ENCODE assay signal across 9 mouse cellular contexts in the genomic region with DNA sequence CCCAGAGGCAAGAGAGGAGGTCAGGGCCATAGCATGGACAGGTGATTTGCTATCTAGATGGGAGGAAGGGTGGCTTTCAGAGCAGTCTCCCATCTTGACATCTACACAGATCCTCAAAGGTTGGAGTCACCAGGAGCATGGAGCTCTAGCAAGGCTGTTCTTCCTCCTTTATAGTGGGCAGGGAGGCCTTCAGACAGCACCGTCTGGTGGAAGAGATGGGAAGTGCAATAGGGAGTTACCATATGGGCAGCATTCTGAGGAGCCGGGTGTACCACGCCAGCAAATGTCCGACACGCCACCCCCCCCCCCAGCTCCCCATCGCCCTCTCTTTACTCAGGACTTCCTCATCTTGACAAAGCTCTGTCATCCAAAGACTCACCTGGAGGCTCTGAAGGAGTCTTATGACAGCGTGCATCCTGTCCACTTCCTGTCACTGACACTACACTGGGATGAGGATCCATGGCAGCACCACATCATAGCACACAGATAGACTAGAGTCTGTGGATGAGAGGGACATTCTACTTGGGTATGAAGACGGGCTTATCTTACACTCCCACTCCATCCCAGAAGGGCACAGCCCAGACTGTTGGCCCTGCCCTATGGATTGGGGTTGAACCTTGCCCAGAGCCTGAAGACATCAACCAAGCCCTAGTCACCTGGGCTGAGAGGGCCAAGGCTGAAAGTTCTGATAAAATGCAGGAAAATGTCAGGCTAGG. TPM values are rescaled to one million over a fixed set of nuclear protein-coding genes. Genes with fewer than 3 reads are reported as not detected.
A peak's percentile ranks its signal among the peaks of the same experiment; 100 is the strongest.
DNase-seq lines count a peak whose midpoint lies in the region; ATAC-seq and TF ChIP-seq lines count a peak whose summit lies in the region.
"Had no signal": no experiment of that assay in that cellular context is flagged by ENCODE, and none has a peak within 500 bp of the region (broad histone marks: within the 10 kb centered on the region; RNA-seq: fewer than 3 reads in every experiment).

No protein-coding gene starts in this region.

- 0 out of 2 replicates have a peak, but pooled peaks cover 5% of the 10 kb centered on the region for H3K27me3 ChIP-seq in intestine, postnatal 0 days (replicated peaks; ENCODE audit: control insufficient read depth, insufficient read depth, low read length)
- H3K27me3 ChIP-seq in limb, embryonic 10.5 days (ENCODE audit: low read depth, poor library complexity, severe bottlenecking), result peaks cover 48% of the 10 kb centered on the region
- H3K27me3 ChIP-seq in midbrain, embryonic 14.5 days (ENCODE audit: control insufficient read depth, insufficient read depth, low read length), result no peaks in the 10 kb centered on the region

- peak; percentile 46 for ATAC-seq in intestine, postnatal 0 days
- no peak for ATAC-seq in midbrain, embryonic 14.5 days (ENCODE audit: low FRiP score, low TSS enrichment)
- no peak for ATAC-seq in inflammation-experienced regulatory T-cells, adult 6 months

- no peaks in the 10 kb centered on the region for H3K36me3 ChIP-seq in intestine, postnatal 0 days (ENCODE audit: control insufficient read depth, insufficient read depth)
- H3K36me3 ChIP-seq in limb, embryonic 10.5 days, result no peaks in the 10 kb centered on the region
- H3K36me3 ChIP-seq in midbrain, embryonic 14.5 days (ENCODE audit: control insufficient read depth, insufficient read depth, low read length), result no peaks in the 10 kb centered on the region

- peak; percentile 77 for DNase-seq in right cerebral cortex, adult 18-20 months
- DNase-seq in right cerebral cortex, postnatal 36 days (ENCODE audit: low spot score in 2 of 2), result no peak
- peak; percentile 57 for DNase-seq in adrenal gland, adult 2 months
- peak; percentile 81 for DNase-seq in embryo, embryonic 10.5 days (ENCODE audit: low spot score)
- peak; percentile 78 for DNase-seq in limb, embryonic 10.5 days (ENCODE audit: low spot score)
- DNase-seq in midbrain, embryonic 14.5 days, result peak; percentile 78

- 0 out of 2 replicates have a peak overlapping the region, but pooled peaks have one; percentile 24 for H3K4me2 ChIP-seq in intestine, postnatal 0 days (replicated peaks; ENCODE audit: low read depth)
- H3K4me2 ChIP-seq in midbrain, embryonic 14.5 days (ENCODE audit: low read length), result no peak overlapping the region

- no peaks in the 10 kb centered on the region for H3K4me1 ChIP-seq in intestine, postnatal 0 days (replicated peaks; ENCODE audit: control insufficient read depth, insufficient read depth, low read length)
- H3K4me1 ChIP-seq in limb, embryonic 10.5 days, result peaks cover 26% of the 10 kb centered on the region
- H3K4me1 ChIP-seq in midbrain, embryonic 14.5 days (ENCODE audit: control insufficient read depth, insufficient read depth, low read length), result peaks cover 39% of the 10 kb centered on the region

- H3K4me3 ChIP-seq in intestine, postnatal 0 days (ENCODE audit: low read depth, low read length), result no peak overlapping the region
- H3K4me3 ChIP-seq in limb, embryonic 10.5 days, result no peak overlapping the region
- H3K4me3 ChIP-seq in midbrain, embryonic 14.5 days (replicated peaks; ENCODE audit: low read depth, low read length), result no peak overlapping the region

- no peak overlapping the region for H3K27ac ChIP-seq in intestine, postnatal 0 days (ENCODE audit: low read depth, low read length)
- peak overlapping the region; percentile 7; the same call in 1 of the 2 replicates for H3K27ac ChIP-seq in limb, embryonic 10.5 days
- H3K27ac ChIP-seq in midbrain, embryonic 14.5 days (replicated peaks; ENCODE audit: low read depth, low read length), result no peak overlapping the region

- TF ChIP-seq CTCF in intestine, postnatal 0 days (IDR thresholded peaks at IDR 0.05; ENCODE audit: low read depth), result peak; percentile 92

- no peaks in the 10 kb centered on the region for H3K9me3 ChIP-seq in intestine, postnatal 0 days (ENCODE audit: control insufficient read depth)
- no peaks in the 10 kb centered on the region for H3K9me3 ChIP-seq in limb, embryonic 10.5 days (replicated peaks)
- H3K9me3 ChIP-seq in midbrain, embryonic 14.5 days (ENCODE audit: control insufficient read depth, low read length), result no peaks in the 10 kb centered on the region

- no peak overlapping the region for H3K9ac ChIP-seq in intestine, postnatal 0 days (ENCODE audit: low read depth, low read length)
- no peak overlapping the region for H3K9ac ChIP-seq in midbrain, embryonic 14.5 days (replicated peaks; ENCODE audit: low read length)

- WGBS in intestine, postnatal 0 days, result 13% methylated on average over 8 of the region's 8 CpGs
- 23% methylated on average over 8 of the region's 8 CpGs for WGBS in limb, embryonic 10.5 days
- 24% methylated on average over 8 of the region's 8 CpGs for WGBS in midbrain, embryonic 14.5 days

RNA-seq across cellular contexts. Expression of a gene that starts 6.8 kb away (rescaled TPM):
- not detected for total RNA-seq in adrenal gland, adult 2 months (2021)
- not detected in 2 replicates for polyA plus RNA-seq in adrenal gland, adult 2 months (2012; rRNA removed)
- polyA plus RNA-seq in intestine, postnatal 0 days (2015; fragmentation: Nextera tagmentation; extraction: Ambion mirVana), result not detected in 2 replicates
- polyA plus RNA-seq in limb, embryonic 10.5 days (2016; fragmentation: Nextera tagmentation; extraction: Ambion mirVana), result not detected in 2 replicates
- polyA plus RNA-seq in midbrain, embryonic 14.5 days (2014; fragmentation: Nextera tagmentation; extraction: Ambion mirVana), result not detected in 2 replicates
- polyA plus RNA-seq in inflammation-experienced regulatory T-cells, adult 6 months (2017; shearing (Covaris generic)), result not detected
- polyA plus RNA-seq: neural tube, embryonic 14.5 days had no signal

RNA-seq across cellular contexts. Expression of a gene that starts 24.1 kb away (rescaled TPM):
- total RNA-seq in adrenal gland, adult 2 months (2021), result 10 to 100 TPM; 23.3 to 23.8 TPM
- 182 and 191 TPM in 2 replicates for polyA plus RNA-seq in adrenal gland, adult 2 months (2012; rRNA removed)
- polyA plus RNA-seq in intestine, postnatal 0 days (2015; fragmentation: Nextera tagmentation; extraction: Ambion mirVana), result 4.3 and 5.0 TPM in 2 replicates
- 14.1 and 16.7 TPM in 2 replicates for polyA plus RNA-seq in limb, embryonic 10.5 days (2016; fragmentation: Nextera tagmentation; extraction: Ambion mirVana)
- polyA plus RNA-seq in midbrain, embryonic 14.5 days (2014; fragmentation: Nextera tagmentation; extraction: Ambion mirVana), result 13.8 and 13.9 TPM in 2 replicates
- polyA plus RNA-seq in inflammation-experienced regulatory T-cells, adult 6 months (2017; shearing (Covaris generic)), result 1 to 10 TPM in 2 of 3 experiments, under 1 TPM in 1; 0.67 to 1.7 (median 1.5) TPM

RNA-seq across cellular contexts. Expression of a gene that starts 37.6 kb away (rescaled TPM):
- 10 to 100 TPM; 53.2 to 55.5 TPM for total RNA-seq in adrenal gland, adult 2 months (2021)
- polyA plus RNA-seq in adrenal gland, adult 2 months (2012; rRNA removed), result 32.8 and 45.4 TPM in 2 replicates
- polyA plus RNA-seq in intestine, postnatal 0 days (2015; fragmentation: Nextera tagmentation; extraction: Ambion mirVana), result 26.1 and 28.7 TPM in 2 replicates
- polyA plus RNA-seq in limb, embryonic 10.5 days (2016; fragmentation: Nextera tagmentation; extraction: Ambion mirVana), result 118 and 122 TPM in 2 replicates
- polyA plus RNA-seq in midbrain, embryonic 14.5 days (2014; fragmentation: Nextera tagmentation; extraction: Ambion mirVana), result 80.2 and 81.3 TPM in 2 replicates
- polyA plus RNA-seq in inflammation-experienced regulatory T-cells, adult 6 months (2017; shearing (Covaris generic)), result 10 to 100 TPM; 31.1 to 45.8 (median 38.5) TPM

RNA-seq across cellular contexts. Expression of a gene that starts 37.7 kb away (rescaled TPM):
- total RNA-seq in adrenal gland, adult 2 months (2021), result 100 to 1,000 TPM; 139 to 162 TPM
- 141 and 175 TPM in 2 replicates for polyA plus RNA-seq in adrenal gland, adult 2 months (2012; rRNA removed)
- 229 and 231 TPM in 2 replicates for polyA plus RNA-seq in intestine, postnatal 0 days (2015; fragmentation: Nextera tagmentation; extraction: Ambion mirVana)
- polyA plus RNA-seq in limb, embryonic 10.5 days (2016; fragmentation: Nextera tagmentation; extraction: Ambion mirVana), result 1,185 and 1,368 TPM in 2 replicates
- 451 and 457 TPM in 2 replicates for polyA plus RNA-seq in midbrain, embryonic 14.5 days (2014; fragmentation: Nextera tagmentation; extraction: Ambion mirVana)
- polyA plus RNA-seq in inflammation-experienced regulatory T-cells, adult 6 months (2017; shearing (Covaris generic)), result 100 to 1,000 TPM; 141 to 268 (median 158) TPM

RNA-seq across cellular contexts. Expression of a gene that starts 47.3 kb away (rescaled TPM):
- total RNA-seq in adrenal gland, adult 2 months (2021), result 1 to 10 TPM in 1 of 2 experiments, not detected in 1; 2.7 TPM
- polyA plus RNA-seq in adrenal gland, adult 2 months (2012; rRNA removed), result not detected in 2 replicates
- polyA plus RNA-seq in intestine, postnatal 0 days (2015; fragmentation: Nextera tagmentation; extraction: Ambion mirVana), result 1.2 and 1.5 TPM in 2 replicates
- 2.5 TPM in 1 of 2 replicates, not detected in the other for polyA plus RNA-seq in limb, embryonic 10.5 days (2016; fragmentation: Nextera tagmentation; extraction: Ambion mirVana)
- 0.86 and 3.3 TPM in 2 replicates for polyA plus RNA-seq in midbrain, embryonic 14.5 days (2014; fragmentation: Nextera tagmentation; extraction: Ambion mirVana)
- not detected for polyA plus RNA-seq in inflammation-experienced regulatory T-cells, adult 6 months (2017; shearing (Covaris generic))
- polyA plus RNA-seq: neural tube, embryonic 14.5 days had no signal

Comparison
In these comparisons a context has a peak if more than half of its experiments do, and no peak if none do; other contexts are left out.
1. DNase-seq: peak in right cerebral cortex, adult 18-20 months (single experiment), adrenal gland, adult 2 months (single experiment), embryo, embryonic 10.5 days (single experiment), limb, embryonic 10.5 days (single experiment) and midbrain, embryonic 14.5 days (single experiment); none in right cerebral cortex, postnatal 36 days (0 of 2).
2. RNA of a gene that starts 24.1 kb away (polyA plus RNA-seq): 182 to 191 TPM in adrenal gland, adult 2 months; 14.1 to 16.7 TPM in limb, embryonic 10.5 days, 13.8 to 13.9 TPM in midbrain, embryonic 14.5 days, 4.3 to 5.0 TPM in intestine, postnatal 0 days and 0.67 to 1.7 TPM in inflammation-experienced regulatory T-cells, adult 6 months; every median in the first group is over 10 times any median in the second.